Mouse (Mus musculus): Measurements from ENCODE around the gene Abcb8. TPM values are rescaled to one million over a fixed set of nuclear protein-coding genes. Genes with fewer than 3 reads are reported as not detected.

Gene Abcb8
- total RNA-seq, 2 experiments from 2014 or later = 43.3 to 56.1 TPM

GRCm38 (mm10) chr5:24424861-24425411 lies 31.5 kb downstream of the Abcb8 start:
- DNase-seq (ENCODE audit: low spot score in 2 of 2) = peak; percentile 61 to 80

DNA sequence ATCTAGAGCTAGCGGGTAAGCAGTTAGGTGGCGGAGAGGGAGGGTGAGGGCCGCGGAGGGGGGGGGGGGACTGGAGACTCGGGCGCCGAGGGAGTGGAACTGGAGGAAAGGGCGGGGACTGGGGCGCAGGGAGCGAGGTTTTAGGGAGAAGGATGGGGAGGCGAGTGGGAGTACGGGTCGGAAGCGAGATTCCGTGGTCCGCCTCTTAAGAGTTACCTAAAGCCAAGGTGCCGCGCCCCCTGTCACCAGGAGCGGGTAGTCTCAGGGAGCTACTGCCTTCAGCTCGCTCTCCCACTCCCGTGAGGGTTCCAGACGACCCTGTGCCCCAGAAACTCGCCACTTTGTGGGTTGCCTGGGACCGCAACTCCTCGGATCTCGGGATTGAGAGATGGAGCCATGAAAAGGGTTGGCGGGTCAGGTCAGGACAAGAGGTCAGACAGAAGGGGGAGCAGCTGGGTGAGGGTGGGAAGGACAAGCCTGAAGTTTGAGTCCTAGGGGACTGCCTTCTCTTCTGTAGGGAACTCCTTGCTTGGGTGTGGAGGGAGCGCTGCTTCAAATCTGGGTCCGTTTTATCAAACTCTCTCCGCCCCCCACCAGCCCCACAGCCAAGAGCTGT lies 32.1 kb downstream of the Abcb8 start:
- no peak for DNase-seq (ENCODE audit: low spot score in 2 of 2)

GRCm38 (mm10) chr5:24426037-24426432 lies 32.6 kb downstream of the Abcb8 start:
- DNase-seq (ENCODE audit: low spot score in 2 of 2) = no peak

- DNase-seq (ENCODE audit: low spot score in 2 of 2) = no peak
These were observed 33.3 kb downstream of the Abcb8 start for GRCm38 (mm10) chr5:24426556-24427284.

DNA sequence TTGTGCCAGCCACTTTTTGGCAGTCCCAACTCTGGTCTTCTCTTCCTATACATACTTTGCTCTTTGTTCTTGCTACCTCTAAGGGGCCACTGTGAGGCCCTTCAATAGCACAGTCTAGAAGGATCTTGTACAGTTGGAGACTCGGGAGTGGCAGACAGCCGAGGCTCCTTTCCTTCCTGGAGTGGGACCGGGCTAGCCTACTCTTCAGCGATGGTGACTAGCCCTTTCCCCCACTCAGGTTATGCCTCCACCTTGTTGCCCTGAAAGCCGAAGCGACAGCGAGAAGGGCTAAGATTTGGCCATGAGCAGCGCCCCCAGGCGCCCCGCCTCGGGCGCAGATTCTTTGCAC lies 33.8 kb downstream of the Abcb8 start:
- DNase-seq (ENCODE audit: low spot score in 2 of 2) = no peak

- no peak for DNase-seq (ENCODE audit: low spot score in 2 of 2)
These were observed 34.5 kb downstream of the Abcb8 start for GRCm38 (mm10) chr5:24427981-24428402.

GRCm38 (mm10) chr5:24428596-24428995 lies 35.1 kb downstream of the Abcb8 start:
- no peak for DNase-seq (ENCODE audit: low spot score in 2 of 2)

DNA sequence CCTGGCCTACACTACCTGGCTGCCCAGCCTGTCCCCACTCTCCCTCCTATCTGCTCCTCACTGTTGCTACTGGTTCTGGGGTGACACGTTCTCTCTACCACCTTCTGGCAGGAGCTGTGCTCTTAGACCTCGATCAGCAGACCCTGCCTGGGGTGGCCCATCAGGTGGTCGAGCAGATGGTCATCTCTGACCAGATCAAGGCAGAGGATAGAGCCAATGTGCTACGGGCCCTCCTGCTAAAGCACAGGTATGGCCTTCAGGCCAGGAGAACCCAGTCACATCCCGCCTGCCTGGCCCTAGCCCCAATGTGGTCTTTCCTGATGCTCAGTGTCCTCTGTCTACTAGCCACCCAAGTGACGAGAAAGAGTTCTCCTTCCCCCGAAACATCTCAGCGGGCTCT lies 40.5 kb downstream of the Abcb8 start:
- no peak for DNase-seq (ENCODE audit: low spot score in 2 of 2)

GRCm38 (mm10) chr5:24441187-24441586 lies 47.7 kb downstream of the Abcb8 start:
- DNase-seq (ENCODE audit: low spot score in 2 of 2) = no peak

GRCm38 (mm10) chr5:24442029-24442428 lies 48.6 kb downstream of the Abcb8 start:
- no peak for DNase-seq (ENCODE audit: low spot score in 2 of 2)

GRCm38 (mm10) chr5:24443204-24443603 lies 49.7 kb downstream of the Abcb8 start:
- DNase-seq (ENCODE audit: low spot score in 2 of 2) = no peak

- DNase-seq (ENCODE audit: low spot score in 2 of 2) = no peak
These were observed 50.5 kb downstream of the Abcb8 start for GRCm38 (mm10) chr5:24443927-24444326.

GRCm38 (mm10) chr5:24444746-24445427 lies 51.4 kb downstream of the Abcb8 start, which contains the start of gene Fastk:
TSS of gene Fastk (minus strand) at chr5:24445287.
- peak; percentile 96 to 97 for DNase-seq (ENCODE audit: low spot score in 2 of 2)

DNA sequence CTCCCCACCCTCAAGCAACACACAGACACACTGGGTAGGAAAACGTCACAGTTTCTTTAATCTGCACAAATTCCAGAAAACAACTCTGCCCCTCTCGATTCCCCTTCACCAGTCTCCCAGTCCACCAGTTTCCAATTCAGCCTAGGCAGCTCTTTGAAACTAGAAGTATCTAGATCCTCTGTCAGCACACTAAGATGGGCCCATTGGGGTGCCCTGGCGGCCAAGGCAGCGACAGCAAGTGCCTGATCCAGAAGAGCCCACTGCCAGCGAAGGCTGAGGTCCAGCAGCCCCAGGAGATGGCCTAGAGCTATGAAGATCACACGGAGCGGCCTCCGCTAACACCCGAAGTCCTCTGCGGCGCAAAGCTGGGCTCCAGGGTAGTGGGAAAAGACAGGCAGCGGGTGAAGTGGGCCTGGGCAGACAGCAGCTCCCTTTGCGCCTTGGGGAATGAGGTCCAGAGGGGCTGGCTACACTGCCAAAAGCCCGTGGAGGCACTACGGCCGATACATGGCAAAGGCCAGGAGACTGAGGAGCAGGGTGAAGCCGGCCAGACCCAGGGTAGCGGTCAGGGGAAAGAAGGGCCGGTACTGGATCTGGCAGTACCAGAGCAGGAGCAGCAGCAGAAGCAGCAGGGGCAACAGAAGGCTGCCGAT lies 52.1 kb downstream of the Abcb8 start:
- DNase-seq (ENCODE audit: low spot score in 2 of 2) = no peak

DNA sequence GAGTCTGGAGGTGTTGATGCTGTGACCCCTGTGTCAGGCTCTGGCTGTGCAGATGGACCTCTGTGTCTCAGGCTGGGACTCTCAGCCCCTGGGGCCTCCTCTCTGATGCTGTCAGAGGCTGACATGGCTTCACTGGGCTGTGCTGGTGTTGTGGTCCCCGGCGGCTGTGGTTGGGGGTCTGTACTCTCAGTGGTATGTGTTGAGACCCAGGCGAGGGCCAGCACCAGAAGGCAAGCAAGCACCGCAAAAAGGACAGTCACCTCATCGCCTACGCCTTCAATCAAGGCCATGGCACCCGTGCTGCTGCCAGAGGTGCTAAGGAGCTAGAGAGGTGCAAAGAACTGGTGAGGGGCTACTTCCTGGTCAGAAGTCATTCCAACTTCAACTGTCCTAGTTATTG lies 53.2 kb downstream of the Abcb8 start:
- no peak for DNase-seq (ENCODE audit: low spot score in 2 of 2)

DNA sequence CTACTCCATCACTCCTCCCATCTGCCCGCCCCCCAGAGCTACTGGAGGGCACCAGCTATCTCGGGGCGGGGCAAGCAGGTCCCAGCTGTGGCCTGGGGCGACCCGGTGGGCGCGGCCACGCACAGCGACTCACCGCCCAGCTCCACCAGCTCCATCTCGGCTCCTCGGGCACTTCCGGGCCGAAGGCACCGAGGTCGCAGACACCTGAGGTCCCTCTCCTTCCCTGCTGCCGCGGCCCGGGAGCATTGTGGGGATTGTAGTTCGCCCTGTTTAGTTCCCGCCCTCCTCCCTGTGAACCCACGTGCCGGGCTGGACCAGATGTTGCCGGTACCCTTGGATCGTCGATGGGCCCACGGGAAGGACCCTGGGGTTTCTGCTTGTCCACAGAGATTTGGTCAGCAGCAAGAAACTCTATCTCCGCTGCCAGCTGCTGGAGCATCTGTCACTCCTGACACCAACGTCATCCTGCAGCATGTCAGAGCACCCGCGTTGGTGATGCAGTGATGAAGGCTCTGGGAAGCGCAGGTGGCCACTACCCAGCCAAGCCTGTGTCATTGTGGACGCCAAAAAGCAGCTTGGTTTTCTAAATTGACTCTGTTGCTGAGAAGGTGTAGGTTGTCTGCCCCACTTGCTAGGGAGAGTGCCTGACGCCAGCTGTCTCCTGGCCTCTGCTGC lies 54.3 kb downstream of the Abcb8 start, which contains the start of gene Tmub1:
TSS of gene Tmub1 (minus strand) at position 231 of the 675 bp plus-strand sequence.
- DNase-seq (ENCODE audit: low spot score in 2 of 2) = peak; percentile 82 to 90

- peak; percentile 77 to 89 for DNase-seq (ENCODE audit: low spot score in 2 of 2)
These were observed 58.0 kb downstream of the Abcb8 start for GRCm38 (mm10) chr5:24451264-24452029.

DNA sequence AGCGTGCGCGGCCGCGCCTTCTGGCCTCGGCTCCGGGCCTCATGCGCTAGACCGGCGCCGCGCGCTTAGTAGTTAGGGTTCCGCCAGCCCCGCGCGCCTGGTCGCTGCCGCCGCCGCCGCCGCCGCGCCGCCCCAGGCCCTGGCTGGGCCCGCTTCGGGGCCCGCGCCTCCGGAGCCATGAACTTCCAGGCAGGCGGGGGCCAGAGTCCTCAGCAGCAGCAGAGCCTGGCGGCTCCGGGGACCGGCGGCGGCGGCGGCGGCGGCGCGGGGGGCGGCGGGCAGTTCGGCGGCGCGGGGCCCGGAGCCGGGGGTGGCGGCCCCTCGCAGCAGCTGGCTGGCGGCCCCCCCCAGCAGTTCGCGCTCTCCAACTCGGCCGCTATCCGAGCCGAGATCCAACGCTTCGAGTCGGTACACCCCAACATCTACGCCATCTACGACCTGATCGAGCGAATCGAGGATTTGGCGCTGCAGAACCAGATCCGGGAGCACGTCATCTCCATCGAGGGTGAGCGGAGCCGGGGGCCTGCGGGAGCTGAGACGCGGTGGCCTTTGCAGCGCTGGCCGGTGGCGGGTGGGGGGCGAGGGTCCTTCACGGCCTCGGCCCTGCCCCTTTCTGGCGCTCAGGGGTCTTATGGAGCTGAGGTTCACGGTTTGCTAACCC lies 58.7 kb downstream of the Abcb8 start, which contains the start of gene Agap3:
TSS of gene Agap3 (plus strand) at position 148 of the 661 bp plus-strand sequence.
- peak in 1 of 2 experiments; percentile 34 for DNase-seq (ENCODE audit: low spot score in 2 of 2)

- DNase-seq (ENCODE audit: low spot score in 2 of 2) = peak; percentile 41 to 56
These were observed 59.3 kb downstream of the Abcb8 start for GRCm38 (mm10) chr5:24452691-24453233.
